Mouse (Mus musculus) megakaryocyte, embryonic 14.5 days (primary cell): ENCODE measurements around the gene Sipa1l2.

ENCODE experiments used
- FLI1 ChIP-seq: IDR thresholded peaks from 2 replicates; pipeline ENCODE4 v1.6.1; 2012; ENCODE audit warnings: low read length, inconsistent platforms, mixed read lengths
- GATA1 ChIP-seq: IDR thresholded peaks from 3 replicates; pipeline ENCODE4 v1.6.1; 2012; ENCODE audit warnings: mixed read lengths, low read length, inconsistent platforms, borderline replicate concordance

DNA sequence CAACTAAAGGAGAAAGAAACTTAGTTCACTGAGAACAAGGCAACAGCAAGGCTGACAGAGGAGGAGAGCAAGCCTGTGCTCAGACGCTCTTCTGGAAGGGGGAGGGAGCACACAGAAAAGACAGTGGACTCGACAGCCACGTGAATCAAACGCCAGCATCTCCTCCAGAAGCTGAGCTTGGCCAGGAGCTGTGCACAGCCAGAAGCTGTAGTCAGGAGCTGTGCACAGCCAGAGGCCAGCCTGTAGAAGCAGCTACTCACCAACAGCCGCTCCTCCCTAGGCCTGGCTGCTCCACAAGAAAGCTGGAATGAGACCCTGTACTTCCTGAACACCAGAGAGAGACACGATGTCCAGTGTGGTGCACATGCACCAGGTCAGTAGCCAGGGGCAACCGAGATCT is 37.4 kb downstream of the Sipa1l2 start:
- TF ChIP-seq GATA1 (no peak), FLI1 (no peak)
